Mouse (Mus musculus) thymus, adult 18-20 months (tissue): Measurements from ENCODE around the gene Pfdn4.

Experiments used
- DNase-seq, 2 experiments: peaks; one replicate each; pipeline ENCODE4 v3.0.0; 2022; ENCODE audit warnings: mixed read lengths in 2 of 2

Gene Pfdn4

DNA sequence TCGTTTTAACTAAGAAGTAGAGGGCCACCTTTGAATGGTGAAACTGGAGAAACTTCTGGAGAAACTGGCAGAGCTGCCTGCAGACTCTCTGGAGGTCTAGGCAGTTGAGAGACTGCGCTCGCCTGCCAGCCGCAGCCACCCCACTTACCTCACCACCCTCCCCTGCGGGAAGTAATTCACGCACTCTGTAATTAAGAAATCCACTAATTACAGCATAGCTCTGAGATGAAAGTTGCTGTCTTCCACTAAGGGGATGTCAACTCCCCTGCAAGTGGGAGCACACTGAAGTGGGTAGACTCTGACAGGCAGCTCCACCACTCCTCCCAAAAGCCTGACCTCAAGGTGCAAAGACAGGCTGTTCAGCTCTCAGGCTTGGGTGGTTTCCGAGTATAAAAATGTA is 55.9 kb downstream of the Pfdn4 start:
- no peak for DNase-seq

DNA sequence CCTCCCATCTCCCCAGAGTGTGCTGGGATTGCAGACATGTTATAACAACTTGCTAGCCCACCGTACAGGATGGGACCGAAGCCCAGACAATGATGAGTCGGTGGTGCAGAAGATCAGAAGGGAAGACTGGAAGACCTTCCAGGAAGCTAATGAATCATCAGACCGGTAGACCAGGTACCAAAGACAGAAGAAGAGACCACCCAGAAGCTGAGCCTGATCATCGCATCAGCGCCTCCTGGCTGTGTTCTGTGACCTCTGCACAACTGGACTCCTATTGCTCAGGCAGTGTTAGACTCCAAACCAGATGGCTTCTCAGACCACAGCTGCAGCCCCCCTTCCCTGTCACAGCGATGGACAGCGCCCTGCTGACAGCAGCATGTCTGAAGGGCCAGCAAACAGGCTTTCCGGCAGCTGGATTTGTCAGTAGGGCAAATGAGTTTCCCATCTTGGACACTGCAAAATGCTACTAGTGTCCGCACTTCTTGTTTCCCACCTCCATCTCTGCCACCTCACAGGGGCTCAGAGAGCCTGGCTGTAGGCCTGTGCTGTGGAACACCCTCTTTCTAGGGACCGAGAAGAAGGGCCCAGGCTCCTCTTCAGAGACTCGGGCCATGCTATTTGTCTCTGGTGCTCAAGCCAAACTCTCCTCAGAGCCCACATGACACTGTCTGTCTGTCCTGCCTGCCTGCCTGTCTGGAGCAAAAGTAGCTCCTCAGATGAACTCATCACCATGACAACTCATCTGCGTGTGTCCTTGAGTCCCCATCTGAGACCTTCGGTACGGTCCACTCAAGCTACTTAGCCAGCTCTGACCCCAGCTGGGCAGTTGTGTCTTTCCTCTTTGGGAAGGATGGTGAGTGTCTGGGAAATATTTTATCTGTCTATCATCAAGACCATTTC is 68.0 kb downstream of the Pfdn4 start:
- no peak for DNase-seq

DNA sequence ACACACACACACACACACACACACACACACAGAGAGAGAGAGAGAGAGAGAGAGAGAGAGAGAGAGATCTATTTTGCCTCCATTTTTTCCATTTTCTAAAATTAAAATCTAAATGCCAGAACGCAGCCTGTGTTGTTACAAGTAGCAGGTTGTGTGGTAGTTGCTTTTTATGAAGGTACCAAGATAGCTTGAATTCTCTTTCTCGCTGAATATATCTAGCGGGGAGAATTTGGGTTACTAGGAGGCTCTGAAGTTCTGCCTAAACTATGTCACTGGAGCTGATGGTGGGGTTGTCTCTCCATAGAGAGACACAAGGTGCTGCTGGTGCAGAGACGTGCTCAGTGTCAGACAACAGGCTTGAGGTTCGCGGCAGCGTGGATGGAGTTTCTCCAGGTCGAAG is 68.8 kb downstream of the Pfdn4 start:
- no peak for DNase-seq
